Mouse (Mus musculus) forebrain, embryonic 11.5 days (tissue): ENCODE data around the gene Nhej1. TPM values are rescaled to one million over a fixed set of nuclear protein-coding genes. Genes with fewer than 3 reads are reported as not detected.

Experiments
- ATAC-seq: fragments of 200-750 bp; cut with Nextera tagmentation; replicated peaks from 2 replicates; pipeline ENCODE4 v1.8.0; 2017; ENCODE audit warnings: moderate TSS enrichment; ENCODE audit not compliant: low FRiP score
- DNase-seq: peaks from one replicate; pipeline ENCODE4 v3.0.0-alpha.2; 2017; ENCODE audit warnings: low spot score
- H3K27ac ChIP-seq: fragments of 300-500 bp; sonication (generic); 2 replicates; pipeline ENCODE4 v1.5.1; 2014; ENCODE audit warnings: low read depth, low read length
- H3K27me3 ChIP-seq: fragments of 300-500 bp; sonication (generic); 2 replicates; pipeline ENCODE4 v1.6.1; 2014; ENCODE audit warnings: mild to moderate bottlenecking, low read length, mixed read lengths; ENCODE audit not compliant: control insufficient read depth, insufficient read depth
- H3K36me3 ChIP-seq: fragments of 300-500 bp; sonication (generic); 2 replicates; pipeline ENCODE4 v1.6.1; 2014; ENCODE audit warnings: mild to moderate bottlenecking, low read length, moderate library complexity, mixed read lengths; ENCODE audit not compliant: control insufficient read depth, insufficient read depth
- H3K4me1 ChIP-seq: fragments of 300-500 bp; sonication (generic); replicated peaks from 2 replicates; pipeline ENCODE4 v1.6.1; 2014; ENCODE audit warnings: low read length, mixed read lengths; ENCODE audit not compliant: control insufficient read depth, insufficient read depth
- H3K4me2 ChIP-seq: fragments of 300-500 bp; sonication (generic); 2 replicates; pipeline ENCODE4 v1.6.1; 2014; ENCODE audit warnings: low read depth, mild to moderate bottlenecking, low read length, moderate library complexity, mixed read lengths; ENCODE audit not compliant: severe bottlenecking
- H3K4me3 ChIP-seq: fragments of 300-500 bp; sonication (generic); 2 replicates; pipeline ENCODE4 v1.5.1; 2014; ENCODE audit warnings: low read depth, low read length
- H3K9ac ChIP-seq: fragments of 300-500 bp; sonication (generic); 2 replicates; pipeline ENCODE4 v1.6.1; 2014; ENCODE audit warnings: low read length
- H3K9me3 ChIP-seq: fragments of 300-500 bp; sonication (generic); 2 replicates; pipeline ENCODE4 v1.6.1; 2016; ENCODE audit warnings: low read length, mixed read lengths; ENCODE audit not compliant: control insufficient read depth
- WGBS: fragments of 180-500 bp; shearing (Covaris S2); extraction: QIAGEN DNeasy Blood & Tissue Kit; methylation state at CpG from one replicate; pipeline ENCODE4 v1.1.7; 2014; 5-methylcytosine and 5-hydroxymethylcytosine counted together
- polyA plus RNA-seq: library from polyadenylated mRNA; unstranded; fragments of >200 nt; fragmentation: Nextera tagmentation; extraction: Ambion mirVana; gene quantifications from 2 replicates; pipeline ENCODE4 v1.2.1, GENCODE M21; 2014

Nhej1 gene
- polyA plus RNA-seq, 1 experiment from 2014 or later: 9.1 TPM

GRCm38 (mm10) chr1:74975936-74976335, 149.1 kb downstream of the Nhej1 start:
- no peaks in the 10 kb centered on the region for H3K9me3 ChIP-seq
- no peak overlapping the region for H3K9ac ChIP-seq
- ATAC-seq: no peak
- H3K4me1 ChIP-seq: peaks cover 3% of the 10 kb centered on the region; the same call in 1 of the 2 replicates
- H3K27ac ChIP-seq: no peak overlapping the region
- no peaks in the 10 kb centered on the region for H3K36me3 ChIP-seq
- H3K4me2 ChIP-seq: no peak overlapping the region
- H3K27me3 ChIP-seq: no peaks in the 10 kb centered on the region
- H3K4me3 ChIP-seq: no peak overlapping the region
- 89% methylated on average over 1 of the region's 1 CpGs for WGBS
- DNase-seq: no peak

GRCm38 (mm10) chr1:74973590-74973989, 151.4 kb downstream of the Nhej1 start:
- no peaks in the 10 kb centered on the region for H3K36me3 ChIP-seq
- DNase-seq (no peak), ATAC-seq (no peak)
- peaks cover 3% of the 10 kb centered on the region; the same call in 1 of the 2 replicates for H3K4me1 ChIP-seq
- 80% methylated on average over 6 of the region's 6 CpGs for WGBS
- H3K4me2 ChIP-seq: no peak overlapping the region
- no peak overlapping the region for H3K4me3 ChIP-seq
- no peak overlapping the region for H3K9ac ChIP-seq
- no peaks in the 10 kb centered on the region for H3K9me3 ChIP-seq
- no peaks in the 10 kb centered on the region for H3K27me3 ChIP-seq
- H3K27ac ChIP-seq: no peak overlapping the region

- Histone ChIP-seq H3K4me2 (no peak overlapping the region), H3K9me3 (no peaks in the 10 kb centered on the region), H3K4me3 (no peak overlapping the region), H3K9ac (no peak overlapping the region), H3K36me3 (no peaks in the 10 kb centered on the region), H3K27ac (no peak overlapping the region), H3K27me3 (no peaks in the 10 kb centered on the region), H3K4me1 (no peaks in the 10 kb centered on the region)
- no peak for DNase-seq
- ATAC-seq: no peak
- 64% methylated on average over 4 of the region's 4 CpGs for WGBS
Measured at GRCm38 (mm10) chr1:74971353-74972050, 153.5 kb downstream of the Nhej1 start.

- Histone ChIP-seq H3K27me3 (no peaks in the 10 kb centered on the region), H3K36me3 (no peaks in the 10 kb centered on the region), H3K27ac (no peak overlapping the region), H3K9ac (no peak overlapping the region), H3K4me2 (no peak overlapping the region), H3K4me3 (no peak overlapping the region), H3K4me1 (peaks cover 3% of the 10 kb centered on the region; the same call in 1 of the 2 replicates), H3K9me3 (no peaks in the 10 kb centered on the region)
- no peak for DNase-seq
- no peak for ATAC-seq
- 84% methylated on average over 8 of the region's 8 CpGs for WGBS
Measured at GRCm38 (mm10) chr1:74967962-74968580, 156.9 kb downstream of the Nhej1 start.

- Histone ChIP-seq H3K36me3 (no peaks in the 10 kb centered on the region), H3K4me2 (peak overlapping the region; percentile 46), H3K4me1 (peaks cover 3% of the 10 kb centered on the region; the same call in 1 of the 2 replicates), H3K27ac (no peak overlapping the region), H3K4me3 (no peak overlapping the region), H3K9ac (peak overlapping the region; percentile 39), H3K27me3 (no peaks in the 10 kb centered on the region), H3K9me3 (no peaks in the 10 kb centered on the region)
- DNase-seq (peak; percentile 89), ATAC-seq (peak; percentile 56; the same call in 1 of the 2 replicates)
- WGBS: 19% methylated on average over 16 of the region's 16 CpGs
Measured at GRCm38 (mm10) chr1:74964494-74965215, 160.3 kb downstream of the Nhej1 start.

GRCm38 (mm10) chr1:74962853-74963227, 162.2 kb downstream of the Nhej1 start:
- ATAC-seq (no peak), DNase-seq (no peak)

GRCm38 (mm10) chr1:74962126-74962852, 162.7 kb downstream of the Nhej1 start:
- 79% methylated on average over 5 of the region's 5 CpGs for WGBS

More at GRCm38 (mm10) chr1:74962853-74963227, 162.2 kb downstream of the Nhej1 start:
- WGBS: 84% methylated on average over 5 of the region's 5 CpGs
- H3K4me1 ChIP-seq: peaks cover 3% of the 10 kb centered on the region; the same call in 1 of the 2 replicates
- no peaks in the 10 kb centered on the region for H3K27me3 ChIP-seq
- H3K27ac ChIP-seq: no peak overlapping the region
- H3K4me2 ChIP-seq: no peak overlapping the region
- no peak overlapping the region for H3K4me3 ChIP-seq
- H3K9ac ChIP-seq: no peak overlapping the region
- H3K36me3 ChIP-seq: no peaks in the 10 kb centered on the region
- H3K9me3 ChIP-seq: no peaks in the 10 kb centered on the region

GRCm38 (mm10) chr1:74961722-74962121, 163.3 kb downstream of the Nhej1 start:
- H3K9me3 ChIP-seq: no peaks in the 10 kb centered on the region
- DNase-seq: no peak
- H3K27me3 ChIP-seq: no peaks in the 10 kb centered on the region
- 91% methylated on average over 7 of the region's 7 CpGs for WGBS
- no peak overlapping the region for H3K9ac ChIP-seq
- no peak overlapping the region for H3K4me2 ChIP-seq
- no peak for ATAC-seq
- no peaks in the 10 kb centered on the region for H3K36me3 ChIP-seq
- H3K4me3 ChIP-seq: no peak overlapping the region
- peaks cover 3% of the 10 kb centered on the region; the same call in 1 of the 2 replicates for H3K4me1 ChIP-seq
- H3K27ac ChIP-seq: no peak overlapping the region

More at GRCm38 (mm10) chr1:74962126-74962852, 162.7 kb downstream of the Nhej1 start:
- Histone ChIP-seq H3K4me3 (no peak overlapping the region), H3K9ac (no peak overlapping the region), H3K36me3 (no peaks in the 10 kb centered on the region), H3K4me1 (peaks cover 3% of the 10 kb centered on the region; the same call in 1 of the 2 replicates), H3K9me3 (no peaks in the 10 kb centered on the region), H3K27me3 (no peaks in the 10 kb centered on the region), H3K4me2 (no peak overlapping the region), H3K27ac (no peak overlapping the region)
- DNase-seq (no peak), ATAC-seq (no peak)
